Mouse (Mus musculus) kidney, postnatal 25 days (tissue): Measurements from ENCODE around the gene Ahr.

Source experiments
- DNase-seq, 2 experiments: peaks; one replicate each; pipeline ENCODE4 v3.0.0; 2021; ENCODE audit warnings: mixed read lengths in 2 of 2

Gene Ahr

GRCm38 (mm10) chr12:35534754-35535236, at the start of gene Ahr:
Gene Ahr (minus strand): TSS chr12:35535038.
- peak; percentile 93 to 94 for DNase-seq

- DNase-seq, result no peak
These were observed 44.0 kb upstream of the Ahr start for GRCm38 (mm10) chr12:35578826-35579225.

DNA sequence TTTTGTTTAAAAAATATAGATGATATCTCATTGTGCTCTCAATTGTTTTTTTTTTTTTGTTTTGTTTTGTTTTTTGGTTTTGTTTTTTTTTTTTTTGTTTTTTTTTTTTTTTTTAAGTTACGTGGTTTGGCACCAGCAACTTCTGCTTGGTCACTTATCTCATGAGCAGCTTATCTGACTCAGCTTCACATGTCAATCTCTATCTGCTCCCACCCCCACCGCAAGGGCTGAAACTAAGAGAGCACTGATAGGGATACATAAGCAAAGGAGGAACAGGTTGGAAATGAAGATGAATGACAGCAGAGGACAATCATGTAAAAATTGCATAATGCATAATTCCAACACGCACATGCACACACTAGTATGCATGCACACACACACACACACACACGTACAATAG, 41.3 kb upstream of the Ahr start:
- no peak for DNase-seq

DNA sequence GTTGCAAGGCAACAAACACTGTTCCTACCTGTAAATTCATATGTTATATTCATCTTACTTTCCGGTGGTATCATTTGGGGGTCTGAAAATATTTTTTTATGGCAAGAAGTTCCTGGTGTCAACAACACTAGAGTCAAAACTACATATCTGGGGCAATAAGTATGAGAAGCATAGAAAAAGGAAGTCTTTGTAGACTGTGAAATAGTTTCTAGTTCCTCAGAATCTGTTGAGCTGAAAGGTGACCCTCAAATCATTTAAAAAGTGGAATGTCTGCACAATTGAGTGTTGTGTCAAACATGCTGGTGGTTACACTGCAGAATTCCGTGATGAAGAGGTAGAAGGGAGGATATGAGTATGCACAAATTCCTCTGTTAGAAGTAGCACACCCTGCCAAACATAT, 38.9 kb upstream of the Ahr start:
- no peak for DNase-seq

DNA sequence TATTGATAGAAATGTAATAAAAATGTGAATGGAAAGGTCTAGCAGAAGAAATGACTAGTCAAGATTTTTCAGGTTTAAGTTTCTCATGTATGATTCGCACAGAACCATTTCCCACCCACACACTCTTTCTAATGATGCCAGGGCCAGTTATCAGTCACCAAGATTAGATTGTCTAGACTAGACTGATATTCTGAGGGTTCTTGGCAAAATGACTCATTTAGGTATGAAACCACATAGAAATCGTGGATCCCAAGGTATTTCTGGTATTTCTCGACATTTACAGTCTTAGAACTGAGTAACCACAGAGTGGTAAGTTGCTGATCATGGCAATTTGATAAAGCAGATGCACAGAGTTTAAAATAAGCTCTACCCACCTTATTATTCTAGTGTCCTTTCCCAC, 28.0 kb upstream of the Ahr start:
- no peak for DNase-seq

- no peak for DNase-seq
These were observed 24.0 kb upstream of the Ahr start for GRCm38 (mm10) chr12:35558868-35559267.

DNA sequence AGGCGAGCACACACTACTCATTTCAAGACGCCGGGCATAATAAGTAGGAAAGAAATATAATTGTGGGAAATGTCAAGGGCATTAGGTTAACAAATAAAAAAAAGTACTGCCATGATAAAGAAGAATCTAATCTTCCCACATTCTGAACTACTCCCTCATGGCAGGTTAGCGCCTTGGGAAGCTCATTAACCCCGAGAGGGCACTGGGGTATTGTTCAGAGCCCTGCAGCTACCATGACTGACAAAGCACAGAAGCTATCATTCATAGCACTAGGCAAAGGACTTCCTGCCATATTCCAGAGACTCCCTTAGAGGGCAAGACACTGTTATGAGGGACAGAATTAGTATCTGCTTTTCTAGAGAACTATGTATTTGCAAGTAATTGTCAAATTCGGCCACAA, 21.1 kb upstream of the Ahr start:
- DNase-seq, result no peak

GRCm38 (mm10) chr12:35554309-35554708, 19.5 kb upstream of the Ahr start:
- no peak for DNase-seq

DNA sequence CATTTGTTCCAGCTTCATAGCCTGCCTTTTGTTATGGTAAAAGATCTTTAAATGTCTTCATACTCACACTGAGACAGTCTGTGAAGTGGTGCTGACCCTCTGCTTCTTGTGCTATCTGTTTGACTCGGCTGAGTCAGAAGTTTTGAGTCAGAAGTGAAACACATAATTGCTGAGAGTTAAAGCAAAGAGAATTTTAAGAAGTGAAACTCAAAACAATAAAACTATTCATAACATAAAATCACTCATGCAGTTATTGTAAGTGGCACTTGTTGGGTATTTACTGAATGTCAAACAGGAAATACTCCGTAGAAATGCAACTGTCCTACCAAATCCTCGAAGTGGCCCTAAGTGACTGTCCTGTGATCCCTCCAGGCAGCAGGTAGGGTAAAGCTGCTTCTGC, 18.3 kb upstream of the Ahr start:
- DNase-seq, result no peak

DNA sequence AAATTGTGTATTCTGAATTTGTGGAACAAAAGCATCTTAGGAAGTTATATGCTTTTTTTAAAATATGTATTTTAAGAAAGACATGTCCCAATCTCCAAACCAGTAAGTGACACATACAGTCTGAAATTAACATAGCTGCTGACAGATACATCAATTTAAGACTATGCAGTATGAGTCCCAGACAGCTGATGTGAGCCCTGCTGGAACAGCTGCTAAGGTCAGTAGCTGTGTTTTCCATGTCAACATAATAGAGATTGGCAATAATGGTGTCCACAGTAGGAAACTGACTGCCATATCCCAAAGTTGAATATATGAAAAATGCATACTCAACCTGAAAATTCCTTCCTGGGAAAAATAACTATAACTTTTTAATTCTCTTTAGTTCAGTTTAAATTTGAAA, 15.5 kb upstream of the Ahr start:
- no peak for DNase-seq

DNA sequence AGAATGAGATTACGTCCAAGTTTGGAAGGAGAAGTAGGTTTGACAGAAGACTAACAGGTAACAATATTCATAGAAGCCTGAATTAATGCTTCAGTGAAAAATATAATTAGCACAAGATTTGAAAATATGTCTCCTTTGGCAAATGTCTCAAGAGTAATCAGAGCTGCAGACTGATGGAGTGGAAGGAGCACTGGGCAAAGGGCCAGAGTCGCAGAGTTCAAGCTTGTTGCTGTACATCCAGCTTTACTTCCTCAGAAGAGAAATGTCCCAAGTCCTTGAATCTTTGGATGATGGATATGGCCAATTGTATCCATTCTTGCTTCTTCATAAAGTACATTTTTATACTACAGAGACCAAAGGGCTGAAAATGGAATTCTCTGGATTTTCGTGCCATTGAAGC, 8.0 kb upstream of the Ahr start:
- DNase-seq, result peak in 1 of 2 experiments; percentile 12

GRCm38 (mm10) chr12:35538843-35539242, 4.0 kb upstream of the Ahr start:
- DNase-seq, result no peak

GRCm38 (mm10) chr12:35534114-35534753, 604 bp downstream of the Ahr start:
- DNase-seq, result peak; percentile 62 to 80

- no peak for DNase-seq
These were observed 1.1 kb downstream of the Ahr start for GRCm38 (mm10) chr12:35533748-35534113.

DNA sequence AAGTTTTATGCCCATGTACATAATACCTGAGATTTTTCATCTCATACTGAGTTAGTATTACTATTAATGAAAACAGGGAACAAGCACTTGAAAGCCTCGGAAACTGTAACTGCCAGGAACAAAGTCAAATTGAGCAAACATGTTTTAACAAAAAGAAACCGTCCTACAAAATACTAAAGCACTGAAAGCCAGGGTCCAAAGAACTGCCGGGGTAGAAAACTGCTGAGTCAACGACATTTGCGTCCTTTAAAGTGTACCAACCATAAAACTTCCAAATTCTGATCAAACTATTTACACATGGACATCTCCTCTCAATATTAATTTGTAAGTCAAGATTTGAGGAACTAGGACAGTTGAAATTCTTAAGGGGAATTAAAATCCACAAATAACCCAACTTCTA, 1.7 kb downstream of the Ahr start:
- DNase-seq, result peak in 1 of 2 experiments; percentile 11

GRCm38 (mm10) chr12:35532151-35532550, 2.7 kb downstream of the Ahr start:
- peak; percentile 66 to 91 for DNase-seq

- DNase-seq, result no peak
These were observed 4.3 kb downstream of the Ahr start for GRCm38 (mm10) chr12:35530587-35530986.

DNA sequence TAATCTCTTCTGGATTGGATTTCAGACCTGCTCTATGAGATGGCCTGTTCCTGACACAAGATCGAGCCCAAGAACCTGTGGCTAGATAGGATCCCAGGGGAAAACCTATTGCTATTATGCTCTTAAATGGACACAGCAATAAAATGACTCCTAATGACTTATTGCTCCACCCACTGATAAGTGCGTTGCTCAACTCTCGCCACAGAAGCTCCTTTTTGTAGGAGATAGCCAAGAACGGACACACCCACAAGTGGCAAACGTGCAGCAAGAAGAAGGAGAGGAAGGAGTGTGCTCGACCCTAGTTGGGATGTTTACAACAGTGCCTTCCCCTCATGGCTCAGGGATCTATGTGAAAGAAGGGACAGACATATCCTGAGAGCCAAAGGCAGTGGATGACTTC, 7.4 kb downstream of the Ahr start:
- no peak for DNase-seq

DNA sequence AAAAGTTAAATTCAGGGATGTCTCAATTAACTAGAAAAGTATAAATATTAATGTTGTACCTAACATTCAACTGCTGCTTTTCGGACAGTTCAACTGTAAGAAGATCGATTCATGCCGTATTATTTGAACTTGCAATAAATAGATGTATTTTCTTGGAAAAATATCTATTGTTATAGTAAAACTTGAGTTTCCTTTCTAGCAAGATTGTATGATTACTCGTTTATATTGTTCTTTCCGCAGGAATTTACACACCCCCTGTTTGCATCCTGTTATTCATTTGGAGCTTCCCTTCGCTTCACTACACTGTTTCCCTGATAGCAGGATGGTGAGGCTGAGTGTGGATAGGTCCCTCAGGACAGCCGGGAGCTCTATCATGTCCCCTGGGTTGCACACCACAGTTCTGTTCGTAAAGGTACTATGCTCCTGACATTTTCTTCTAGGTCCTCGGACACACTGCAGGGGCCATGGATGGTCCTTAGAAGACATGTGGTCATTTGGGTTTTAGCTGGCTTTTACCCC, 12.2 kb downstream of the Ahr start:
- DNase-seq, result peak in 1 of 2 experiments; percentile 33

DNA sequence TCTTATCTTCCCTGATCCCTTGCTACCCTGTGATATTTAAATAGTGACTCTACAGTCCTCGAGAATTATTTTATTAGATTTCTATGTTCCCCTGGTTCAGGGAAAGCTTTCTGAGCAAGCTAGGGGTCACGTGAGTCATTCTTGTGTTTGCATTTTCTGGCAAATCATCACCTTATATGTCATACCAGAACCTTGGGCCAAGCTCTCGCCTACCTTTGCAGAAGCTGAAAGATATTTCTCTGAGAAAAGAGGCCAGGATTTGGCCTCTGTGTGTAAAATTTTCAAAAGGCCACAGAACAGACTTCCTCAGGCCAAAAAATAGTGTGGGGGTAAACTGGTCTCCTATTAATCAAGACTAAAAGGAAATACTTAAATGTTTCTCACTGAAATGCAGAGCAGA, 19.2 kb downstream of the Ahr start:
- DNase-seq, result no peak

- no peak for DNase-seq
These were observed 20.2 kb downstream of the Ahr start for GRCm38 (mm10) chr12:35514671-35515070.

GRCm38 (mm10) chr12:35510711-35511110, 24.1 kb downstream of the Ahr start:
- no peak for DNase-seq

DNA sequence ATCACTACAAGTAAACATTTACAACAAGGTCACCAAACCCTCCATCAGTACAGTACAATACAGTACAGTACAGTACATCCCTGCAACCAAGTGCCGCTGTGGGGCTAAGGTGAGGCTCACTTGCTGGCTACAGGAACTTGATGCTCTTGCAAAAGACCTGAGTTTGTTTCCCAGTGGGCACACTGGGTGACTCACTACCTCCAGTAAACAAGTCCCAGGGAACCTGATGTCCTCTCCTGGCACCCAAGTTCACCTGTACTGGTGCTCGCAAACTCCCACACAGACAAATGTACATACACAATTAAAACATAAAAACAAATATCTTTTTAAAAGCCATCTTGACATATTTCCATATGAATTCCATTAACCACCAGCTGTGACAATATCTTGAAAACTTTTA, 28.5 kb downstream of the Ahr start:
- no peak for DNase-seq

GRCm38 (mm10) chr12:35504081-35504480, 30.8 kb downstream of the Ahr start:
- DNase-seq, result no peak

DNA sequence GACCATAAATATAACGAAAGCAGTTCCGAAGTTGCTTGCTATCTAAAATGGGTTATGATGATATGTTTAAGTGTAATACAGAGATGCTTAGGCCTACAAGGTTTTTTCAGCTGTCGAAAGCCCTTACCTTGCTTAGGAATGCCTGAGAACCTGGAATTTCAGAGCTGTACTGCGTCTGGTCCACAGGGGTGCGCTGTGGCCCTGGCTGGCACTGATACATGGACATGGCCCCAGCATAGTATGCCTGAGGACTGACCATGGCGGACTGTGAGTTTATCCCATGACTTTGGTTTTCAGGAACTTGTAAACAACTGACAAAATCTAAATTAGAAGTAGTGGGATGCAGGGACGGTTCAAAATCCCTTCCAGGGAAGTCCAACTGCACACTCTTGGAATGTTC, 31.3 kb downstream of the Ahr start:
- no peak for DNase-seq
